Mouse (Mus musculus): ENCODE results near the gene Tmem102.

DNA sequence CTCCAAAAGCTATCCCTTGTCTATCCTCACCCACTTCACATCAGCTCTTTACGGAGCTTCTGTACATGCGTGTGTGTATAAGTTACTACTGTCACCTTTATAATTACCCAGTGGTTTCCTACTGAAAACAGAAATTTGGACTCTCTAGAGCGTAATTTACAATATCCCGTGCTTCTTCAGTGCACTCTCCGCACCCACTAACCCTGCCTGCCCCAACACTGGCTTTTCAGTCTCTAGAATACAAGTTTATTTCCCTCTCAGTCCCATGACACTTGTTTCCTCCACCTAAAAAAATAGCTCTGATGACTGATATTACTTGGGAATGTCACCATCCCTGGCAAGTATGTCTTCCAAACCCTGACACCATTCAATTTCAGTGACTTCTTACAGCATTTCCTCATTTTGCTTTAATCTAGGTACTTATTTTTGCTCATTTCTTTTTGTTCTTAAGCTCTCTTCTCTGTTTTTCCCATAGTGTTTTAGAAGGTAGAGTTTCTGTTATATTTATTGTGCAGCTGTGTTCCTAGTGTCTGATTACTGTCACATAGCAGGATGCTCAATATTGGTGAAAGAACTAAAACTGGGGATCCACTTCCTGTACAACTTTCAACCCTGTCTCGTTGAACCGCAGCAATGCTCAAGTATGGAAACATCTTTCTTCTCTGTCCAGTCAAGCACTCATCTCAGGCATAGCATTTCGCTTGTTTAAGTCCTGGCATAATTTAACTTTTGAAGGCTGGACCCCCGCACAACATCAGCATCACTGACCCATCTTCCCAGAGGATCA is 47.9 kb downstream of the Tmem102 start:
- TF ChIP-seq POLR2A (IDR thresholded peaks at IDR 0.05; ENCODE audit: insufficient read length, low read depth): no peak
- no peak for TF ChIP-seq POLR2AphosphoS2 (IDR thresholded peaks at IDR 0.05; ENCODE audit: insufficient read length, low read depth)
- TF ChIP-seq TCF3 (IDR thresholded peaks at IDR 0.05; ENCODE audit: insufficient read length, low read depth): no peak
- TF ChIP-seq USF1 (IDR thresholded peaks at IDR 0.05; ENCODE audit: low read depth): no peak

All from myocyte (in vitro differentiated cells).